Mouse (Mus musculus): ENCODE measurements at regions not wholly inside any gene's neighbourhood (a gene's known extent, or its start where the extent isn't known, plus 50 kb on each side); places are given as distances from the start of the nearest gene placed in this dataset.

- ATAC-seq (no peak), DNase-seq (ENCODE audit: low read depth, low spot score) (no peak)
- in situ Hi-C loops (cut with MboI; ENCODE audit: low pct_unique_long_range_greater_than_20kb), result no loop called here
- no peak for TF ChIP-seq CTCF (IDR thresholded peaks at IDR 0.05)
- ChIA-PET CTCF (no interaction called here), POLR2A (no interaction called here)
- no peaks in the 10 kb centered on the region for H3K27me3 ChIP-seq
These were observed 54.9 kb upstream of the Atp1b3 start for GRCm38 (mm10) chr9:96419151-96419550.

- DNase-seq (ENCODE audit: low read depth, low spot score), result no peak
- peak; percentile 35 for ATAC-seq
- POLR2A ChIA-PET, result no interaction called here
- H3K27me3 ChIP-seq, result no peaks in the 10 kb centered on the region
- in situ Hi-C loops (cut with MboI; ENCODE audit: low pct_unique_long_range_greater_than_20kb), result no loop called here
- TF ChIP-seq CTCF (IDR thresholded peaks at IDR 0.05), result no peak
- CTCF ChIA-PET, result interaction anchor here (0.7 kb wide), 1 partner anchor 12 kb away, joined by 3 read pairs; no protein-coding TSS in a partner anchor
These were observed 51.8 kb upstream of the Atp1b3 start for GRCm38 (mm10) chr9:96415873-96416570.
